In genomic region chr5:135853731-135854130, GRCm38 (mm10) we compare ENCODE assay signal across 27 mouse cellular contexts. TPM values are rescaled to one million over a fixed set of nuclear protein-coding genes. Genes with fewer than 3 reads are reported as not detected.
DNase-seq lines count a peak whose midpoint lies in the region; ATAC-seq and TF ChIP-seq lines count a peak whose summit lies in the region.
"Had no signal": no experiment of that assay in that cellular context is flagged by ENCODE, and none has a peak within 500 bp of the region (broad histone marks: within the 10 kb centered on the region; RNA-seq: fewer than 3 reads in every experiment).

No protein-coding gene starts in this region.

- H3K4me3 ChIP-seq in midbrain, embryonic 12.5 days, result no peak overlapping the region
- no peak overlapping the region for H3K4me3 ChIP-seq in midbrain, embryonic 11.5 days (ENCODE audit: low read depth, low read length)
- H3K4me3 ChIP-seq in olfactory bulb, adult 2 months (ENCODE audit: insufficient read depth, low read depth, low read length), result no peak overlapping the region
- H3K4me3 ChIP-seq: embryonic facial prominence, embryonic 10.5 days; embryonic facial prominence, embryonic 13.5 days; erythroblast, embryonic 14.5 days; forebrain, embryonic 10.5 days; forebrain, embryonic 13.5 days; heart, embryonic 12.5 days; heart, embryonic 15.5 days; hindbrain, embryonic 10.5 days; hindbrain, embryonic 15.5 days had no signal

- DNase-seq in midbrain, embryonic 11.5 days (ENCODE audit: low spot score, missing footprints), result no peak
- DNase-seq in 3T3-L1 (ENCODE audit: low read depth, low spot score), result peak; percentile 68
- peak; percentile 78 for DNase-seq in NIH3T3 (ENCODE audit: low read depth)
- no peak for DNase-seq in yolk sac, embryonic 10.5 days (ENCODE audit: low spot score)
- DNase-seq: adrenal gland, postnatal 14 days; cerebellum, adult 11-12 months; cerebellum, adult 8-10 months; cerebellum, postnatal 10 days; cerebellum, postnatal 36 days; embryo, embryonic 11 days; gastrocnemius, postnatal 25 days; heart, adult 18-20 months; heart, postnatal 10 days; heart, postnatal 36 days had no signal

- WGBS in midbrain, embryonic 12.5 days, result 65% methylated on average over 7 of the region's 7 CpGs
- WGBS in midbrain, embryonic 11.5 days, result 63% methylated on average over 7 of the region's 7 CpGs
- 33% methylated on average over 7 of the region's 7 CpGs for WGBS in olfactory bulb, adult 2 months

- no peaks in the 10 kb centered on the region; the same call in 1 of the 2 replicates for H3K36me3 ChIP-seq in midbrain, embryonic 12.5 days
- no peaks in the 10 kb centered on the region for H3K36me3 ChIP-seq in midbrain, embryonic 11.5 days (ENCODE audit: control insufficient read depth, insufficient read depth, low read length)
- H3K36me3 ChIP-seq: embryonic facial prominence, embryonic 10.5 days; embryonic facial prominence, embryonic 13.5 days; forebrain, embryonic 10.5 days; heart, embryonic 12.5 days; heart, embryonic 15.5 days; hindbrain, embryonic 10.5 days; hindbrain, embryonic 15.5 days had no signal

- TF ChIP-seq CTCF in olfactory bulb, adult 2 months (IDR thresholded peaks at IDR 0.05; ENCODE audit: insufficient read depth, low read depth, low read length), result no peak

- no peak overlapping the region for H3K4me2 ChIP-seq in midbrain, embryonic 12.5 days (replicated peaks)
- H3K4me2 ChIP-seq in midbrain, embryonic 11.5 days, result no peak overlapping the region
- H3K4me2 ChIP-seq: embryonic facial prominence, embryonic 13.5 days; forebrain, embryonic 13.5 days; heart, embryonic 12.5 days; heart, embryonic 15.5 days; hindbrain, embryonic 15.5 days had no signal

- TF ChIP-seq POLR2A in olfactory bulb, adult 2 months (IDR thresholded peaks at IDR 0.05; ENCODE audit: insufficient read depth, low read depth, low read length), result no peak

- H3K27ac ChIP-seq in midbrain, embryonic 12.5 days (replicated peaks), result 0 out of 2 replicates have a peak overlapping the region, but pooled peaks have one; percentile 20
- H3K27ac ChIP-seq in midbrain, embryonic 11.5 days (ENCODE audit: low read depth, low read length), result no peak overlapping the region
- peak overlapping the region; percentile 34; the same call in 1 of the 2 replicates for H3K27ac ChIP-seq in olfactory bulb, adult 2 months (ENCODE audit: insufficient read depth, low read depth, low read length)
- H3K27ac ChIP-seq: embryonic facial prominence, embryonic 10.5 days; embryonic facial prominence, embryonic 13.5 days; forebrain, embryonic 10.5 days; forebrain, embryonic 13.5 days; heart, embryonic 15.5 days; hindbrain, embryonic 10.5 days; hindbrain, embryonic 15.5 days had no signal

- peaks cover 37% of the 10 kb centered on the region for H3K4me1 ChIP-seq in midbrain, embryonic 12.5 days
- H3K4me1 ChIP-seq in midbrain, embryonic 11.5 days (ENCODE audit: control insufficient read depth, insufficient read depth, low read length), result peaks cover 23% of the 10 kb centered on the region
- H3K4me1 ChIP-seq in olfactory bulb, adult 2 months (ENCODE audit: control insufficient read depth, insufficient read depth, low read length), result peaks cover 51% of the 10 kb centered on the region

- H3K9me3 ChIP-seq in midbrain, embryonic 12.5 days, result no peaks in the 10 kb centered on the region
- H3K9me3 ChIP-seq in midbrain, embryonic 11.5 days (ENCODE audit: control insufficient read depth, low read length), result no peaks in the 10 kb centered on the region
- H3K9me3 ChIP-seq: embryonic facial prominence, embryonic 10.5 days; embryonic facial prominence, embryonic 13.5 days; forebrain, embryonic 10.5 days; forebrain, embryonic 13.5 days; heart, embryonic 12.5 days; heart, embryonic 15.5 days; hindbrain, embryonic 10.5 days; hindbrain, embryonic 15.5 days had no signal

- ATAC-seq in midbrain, embryonic 12.5 days (ENCODE audit: low FRiP score, low read depth), result no peak
- no peak for ATAC-seq in midbrain, embryonic 11.5 days (ENCODE audit: low FRiP score)
- ATAC-seq: forebrain, embryonic 13.5 days; forebrain, embryonic 16.5 days; Patski had no signal

- H3K27me3 ChIP-seq in midbrain, embryonic 12.5 days, result peaks cover 75% of the 10 kb centered on the region
- H3K27me3 ChIP-seq in midbrain, embryonic 11.5 days (ENCODE audit: control insufficient read depth, insufficient read depth, low read length), result peaks cover 48% of the 10 kb centered on the region

- 0 out of 2 replicates have a peak overlapping the region, but pooled peaks have one; percentile 34 for H3K9ac ChIP-seq in midbrain, embryonic 12.5 days (replicated peaks)
- no peak overlapping the region for H3K9ac ChIP-seq in midbrain, embryonic 11.5 days (ENCODE audit: low read length)
- H3K9ac ChIP-seq: embryonic facial prominence, embryonic 13.5 days; forebrain, embryonic 13.5 days; heart, embryonic 12.5 days; heart, embryonic 15.5 days; hindbrain, embryonic 15.5 days had no signal

RNA-seq across cellular contexts. Expression of gene Hspb1, which starts 34.0 kb away (rescaled TPM):
- 15.7 and 20.3 TPM in 2 replicates for polyA plus RNA-seq in midbrain, embryonic 12.5 days (2016; fragmentation: Nextera tagmentation; extraction: Ambion mirVana)
- 8.7 and 9.9 TPM in 2 replicates for polyA plus RNA-seq in midbrain, embryonic 11.5 days (2014; fragmentation: Nextera tagmentation; extraction: Ambion mirVana)
- polyA plus RNA-seq in olfactory bulb, adult 2 months (2012; ENCODE audit: insufficient read depth, insufficient read length, low replicate concordance, missing spikeins), result not detected in 2 replicates

RNA-seq across cellular contexts. Expression of gene Srrm3, which starts 47.0 kb away (rescaled TPM):
- 72.1 and 73.3 TPM in 2 replicates for polyA plus RNA-seq in midbrain, embryonic 12.5 days (2016; fragmentation: Nextera tagmentation; extraction: Ambion mirVana)
- polyA plus RNA-seq in midbrain, embryonic 11.5 days (2014; fragmentation: Nextera tagmentation; extraction: Ambion mirVana), result 19.0 and 20.7 TPM in 2 replicates
- polyA plus RNA-seq in olfactory bulb, adult 2 months (2012; ENCODE audit: insufficient read depth, insufficient read length, low replicate concordance, missing spikeins), result not detected in 2 replicates
- polyA plus RNA-seq: erythroblast, embryonic 14.5 days had no signal

Comparison
In these comparisons a context has a peak if more than half of its experiments do, and no peak if none do; other contexts are left out.
1. DNase-seq: peak in 3T3-L1 (single experiment) and NIH3T3 (single experiment); none in midbrain, embryonic 11.5 days (single experiment) and yolk sac, embryonic 10.5 days (single experiment).